Mouse (Mus musculus) lung, postnatal 0 days (tissue): Measurements from ENCODE around the gene Rgs3. TPM values are rescaled to one million over a fixed set of nuclear protein-coding genes. Genes with fewer than 3 reads are reported as not detected.

ENCODE experiments used
- ATAC-seq: fragments of 200-750 bp; cut with Nextera tagmentation; 2 replicates; pipeline ENCODE4 v1.8.0; 2017; ENCODE audit warnings: moderate library complexity
- DNase-seq: peaks from one replicate; pipeline ENCODE4 v3.0.0-alpha.2; 2016; ENCODE audit warnings: low spot score
- H3K27ac ChIP-seq: fragments of 300-500 bp; sonication (generic); 2 replicates; pipeline ENCODE4 v1.5.1; 2014; ENCODE audit warnings: antibody characterized with exemption, mild to moderate bottlenecking, low read length, mixed read lengths
- H3K27me3 ChIP-seq: fragments of 300-500 bp; sonication (generic); replicated peaks from 2 replicates; pipeline ENCODE4 v1.6.1; 2014; ENCODE audit warnings: low read length, mixed read lengths; ENCODE audit not compliant: insufficient read depth
- H3K36me3 ChIP-seq: fragments of 300-500 bp; sonication (generic); 2 replicates; pipeline ENCODE4 v1.6.1; 2014; ENCODE audit warnings: low read length, mixed read lengths; ENCODE audit not compliant: insufficient read depth
- H3K4me1 ChIP-seq: fragments of 300-500 bp; sonication (generic); 2 replicates; pipeline ENCODE4 v1.6.1; 2014; ENCODE audit warnings: antibody characterized with exemption, low read depth, low read length, mixed read lengths; ENCODE audit not compliant: insufficient read depth
- H3K4me2 ChIP-seq: fragments of 300-500 bp; sonication (generic); replicated peaks from 2 replicates; pipeline ENCODE4 v1.6.1; 2014; ENCODE audit warnings: low read depth, mild to moderate bottlenecking, low read length, moderate library complexity, mixed read lengths
- H3K4me3 ChIP-seq: fragments of 300-500 bp; sonication (generic); 2 replicates; pipeline ENCODE4 v1.5.1; 2014; ENCODE audit warnings: low read depth, low read length
- H3K9ac ChIP-seq: fragments of 300-500 bp; sonication (generic); replicated peaks from 2 replicates; pipeline ENCODE4 v1.6.1; 2014; ENCODE audit warnings: low read depth, mild to moderate bottlenecking
- H3K9me3 ChIP-seq: fragments of 300-500 bp; sonication (generic); 2 replicates; pipeline ENCODE4 v1.6.1; 2016; ENCODE audit warnings: low read length, mixed read lengths
- CTCF ChIP-seq: IDR thresholded peaks from 2 replicates; pipeline ENCODE4 v1.5.1; 2016; ENCODE audit warnings: antibody characterized with exemption, mild to moderate bottlenecking
- EP300 ChIP-seq: IDR thresholded peaks from 2 replicates; pipeline ENCODE4 v1.6.1; 2016; ENCODE audit warnings: antibody characterized with exemption, mild to moderate bottlenecking, control low read depth
- WGBS: fragments of 180-500 bp; shearing (Covaris S2); extraction: QIAGEN DNeasy Blood & Tissue Kit; methylation state at CpG from one replicate; pipeline ENCODE4 v1.1.7; 2014; 5-methylcytosine and 5-hydroxymethylcytosine counted together
- polyA plus RNA-seq: library from polyadenylated mRNA; unstranded; fragments of >200 nt; fragmentation: Nextera tagmentation; extraction: Ambion mirVana; gene quantifications from 2 replicates; pipeline ENCODE4 v1.2.1, GENCODE M21; 2015

The Rgs3 gene
- polyA plus RNA-seq, 1 experiment from 2014 or later, result 63.7 TPM

- H3K27ac ChIP-seq, result no peak overlapping the region
- 74% methylated on average over 6 of the region's 6 CpGs for WGBS
- ATAC-seq, result no peak
Measured at GRCm38 (mm10) chr4:62533729-62534128, 25.9 kb upstream of the Rgs3 start.

GRCm38 (mm10) chr4:62541802-62542201 lies 17.8 kb upstream of the Rgs3 start:
- no peak for DNase-seq
- TF ChIP-seq CTCF (no peak), EP300 (no peak)
- H3K4me3 ChIP-seq, result no peak overlapping the region
- WGBS, result 74% methylated on average over 3 of the region's 3 CpGs
- no peaks in the 10 kb centered on the region for H3K27me3 ChIP-seq
- H3K4me2 ChIP-seq, result no peak overlapping the region
- no peak overlapping the region for H3K27ac ChIP-seq
- H3K9ac ChIP-seq, result no peak overlapping the region
- no peaks in the 10 kb centered on the region for H3K9me3 ChIP-seq
- H3K36me3 ChIP-seq, result no peaks in the 10 kb centered on the region
- no peaks in the 10 kb centered on the region for H3K4me1 ChIP-seq
- ATAC-seq, result no peak

More at GRCm38 (mm10) chr4:62533729-62534128, 25.9 kb upstream of the Rgs3 start:
- peaks cover 4% of the 10 kb centered on the region; the same call in 1 of the 2 replicates for H3K4me1 ChIP-seq
- no peaks in the 10 kb centered on the region for H3K27me3 ChIP-seq
- H3K9me3 ChIP-seq, result no peaks in the 10 kb centered on the region
- no peak for TF ChIP-seq CTCF
- no peak for TF ChIP-seq EP300
- H3K9ac ChIP-seq, result no peak overlapping the region
- H3K36me3 ChIP-seq, result no peaks in the 10 kb centered on the region
- H3K4me3 ChIP-seq, result no peak overlapping the region
- no peak for DNase-seq
- H3K4me2 ChIP-seq, result no peak overlapping the region

GRCm38 (mm10) chr4:62543782-62544181 lies 15.9 kb upstream of the Rgs3 start:
- ATAC-seq, result no peak
- TF ChIP-seq CTCF (no peak), EP300 (no peak)
- WGBS, result 83% methylated on average over 6 of the region's 6 CpGs

GRCm38 (mm10) chr4:62544801-62545200 lies 14.8 kb upstream of the Rgs3 start:
- ATAC-seq, result no peak
- Histone ChIP-seq H3K27ac (no peak overlapping the region), H3K36me3 (no peaks in the 10 kb centered on the region), H3K4me3 (no peak overlapping the region), H3K9me3 (no peaks in the 10 kb centered on the region), H3K9ac (no peak overlapping the region), H3K27me3 (no peaks in the 10 kb centered on the region), H3K4me2 (no peak overlapping the region), H3K4me1 (no peaks in the 10 kb centered on the region)
- TF ChIP-seq EP300, result no peak
- TF ChIP-seq CTCF, result no peak
- no peak for DNase-seq

More at GRCm38 (mm10) chr4:62543782-62544181, 15.9 kb upstream of the Rgs3 start:
- Histone ChIP-seq H3K9ac (no peak overlapping the region), H3K27ac (no peak overlapping the region), H3K4me3 (no peak overlapping the region), H3K27me3 (no peaks in the 10 kb centered on the region), H3K4me1 (no peaks in the 10 kb centered on the region), H3K9me3 (no peaks in the 10 kb centered on the region), H3K4me2 (no peak overlapping the region), H3K36me3 (no peaks in the 10 kb centered on the region)
- no peak for DNase-seq

- no peak overlapping the region for H3K9ac ChIP-seq
- H3K27ac ChIP-seq, result no peak overlapping the region
- no peak for DNase-seq
- H3K4me1 ChIP-seq, result no peaks in the 10 kb centered on the region
- no peak for ATAC-seq
- H3K27me3 ChIP-seq, result no peaks in the 10 kb centered on the region
- WGBS, result 74% methylated on average over 7 of the region's 7 CpGs
- no peaks in the 10 kb centered on the region for H3K9me3 ChIP-seq
- H3K4me3 ChIP-seq, result no peak overlapping the region
- H3K4me2 ChIP-seq, result no peak overlapping the region
- H3K36me3 ChIP-seq, result no peaks in the 10 kb centered on the region
- TF ChIP-seq EP300, result no peak
- no peak for TF ChIP-seq CTCF
Measured at GRCm38 (mm10) chr4:62551966-62552365, 7.7 kb upstream of the Rgs3 start.

- no peak overlapping the region for H3K9ac ChIP-seq
- no peak overlapping the region for H3K4me3 ChIP-seq
- H3K27ac ChIP-seq, result no peak overlapping the region
- no peaks in the 10 kb centered on the region for H3K36me3 ChIP-seq
- TF ChIP-seq EP300, result no peak
- TF ChIP-seq CTCF, result no peak
- H3K4me2 ChIP-seq, result no peak overlapping the region
- no peaks in the 10 kb centered on the region for H3K27me3 ChIP-seq
- no peaks in the 10 kb centered on the region for H3K4me1 ChIP-seq
- 41% methylated on average over 3 of the region's 3 CpGs for WGBS
- peak; percentile 45 for DNase-seq
- H3K9me3 ChIP-seq, result no peaks in the 10 kb centered on the region
- ATAC-seq, result no peak
Measured at GRCm38 (mm10) chr4:62557436-62557835, 2.2 kb upstream of the Rgs3 start.
